In the genomic region with DNA sequence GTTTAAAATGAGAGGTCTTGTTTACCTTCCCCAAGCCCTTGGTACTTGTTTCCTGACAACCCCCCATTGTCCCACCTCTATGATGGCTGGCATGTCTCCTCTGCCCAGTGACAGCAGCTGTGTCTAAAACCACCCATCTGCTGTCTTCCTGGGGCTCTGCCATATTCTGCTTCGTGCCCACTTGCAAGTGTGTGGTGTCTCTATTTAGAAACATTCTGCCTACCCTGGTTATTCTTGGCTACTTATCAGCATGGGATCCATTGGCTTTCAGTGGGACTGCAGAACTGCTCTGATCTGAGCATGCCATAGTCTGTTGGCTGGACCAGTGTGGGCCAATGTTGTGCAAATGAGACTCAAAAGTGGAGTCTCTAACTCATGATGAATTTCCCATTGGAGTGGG, we compare ENCODE assay signal across 12 mouse cellular contexts.
A peak's percentile ranks its signal among the peaks of the same experiment; 100 is the strongest.
DNase-seq lines count a peak whose midpoint lies in the region; ATAC-seq lines count a peak whose summit lies in the region.
"Had no signal": no experiment of that assay in that cellular context is flagged by ENCODE, and none has a peak within 500 bp of the region (broad histone marks: within the 10 kb centered on the region; RNA-seq: fewer than 3 reads in every experiment).

No protein-coding gene starts in this region.

- H3K4me2 ChIP-seq in hindbrain, embryonic 16.5 days (ENCODE audit: low read length) = no peak overlapping the region
- no peak overlapping the region for H3K4me2 ChIP-seq in hindbrain, embryonic 13.5 days
- H3K4me2 ChIP-seq: liver, embryonic 11.5 days had no signal

- WGBS in hindbrain, embryonic 16.5 days = 67% methylated on average over 1 of the region's 1 CpGs
- 48% methylated on average over 1 of the region's 1 CpGs for WGBS in hindbrain, embryonic 13.5 days

- no peaks in the 10 kb centered on the region for H3K27me3 ChIP-seq in hindbrain, embryonic 16.5 days (replicated peaks; ENCODE audit: control insufficient read depth, insufficient read depth, low read length)
- no peaks in the 10 kb centered on the region for H3K27me3 ChIP-seq in hindbrain, embryonic 13.5 days

- DNase-seq in cerebellum, postnatal 14 days = peak; percentile 86 to 88
- DNase-seq in cerebellum, adult 9-11 months = no peak
- DNase-seq in layer of hippocampus, postnatal 36 days = peak; percentile 47 to 57
- DNase-seq in right cerebral cortex, postnatal 14 days = peak; percentile 55
- no peak for DNase-seq in thymus, adult 18-20 months
- DNase-seq: gastrocnemius, adult 2 months; kidney, postnatal 14 days; lung, postnatal 36 days had no signal

- H3K27ac ChIP-seq in hindbrain, embryonic 16.5 days (ENCODE audit: low read depth, low read length) = no peak overlapping the region
- H3K27ac ChIP-seq in hindbrain, embryonic 13.5 days = no peak overlapping the region
- H3K27ac ChIP-seq: gastrocnemius, adult 2 months had no signal

- H3K4me3 ChIP-seq in hindbrain, embryonic 16.5 days (ENCODE audit: low read length) = no peak overlapping the region
- no peak overlapping the region for H3K4me3 ChIP-seq in hindbrain, embryonic 13.5 days
- H3K4me3 ChIP-seq: gastrocnemius, adult 2 months had no signal

- H3K9me3 ChIP-seq in hindbrain, embryonic 16.5 days (ENCODE audit: control insufficient read depth, low read length) = no peaks in the 10 kb centered on the region
- no peaks in the 10 kb centered on the region for H3K9me3 ChIP-seq in hindbrain, embryonic 13.5 days

- no peaks in the 10 kb centered on the region for H3K36me3 ChIP-seq in hindbrain, embryonic 16.5 days (ENCODE audit: control insufficient read depth, insufficient read depth, low read length)
- H3K36me3 ChIP-seq in hindbrain, embryonic 13.5 days = no peaks in the 10 kb centered on the region

- no peak overlapping the region for H3K9ac ChIP-seq in hindbrain, embryonic 16.5 days (ENCODE audit: low read depth, low read length)
- no peak overlapping the region for H3K9ac ChIP-seq in hindbrain, embryonic 13.5 days

- no peaks in the 10 kb centered on the region for H3K4me1 ChIP-seq in hindbrain, embryonic 16.5 days (ENCODE audit: control insufficient read depth, insufficient read depth, low read depth, low read length)
- H3K4me1 ChIP-seq in hindbrain, embryonic 13.5 days (replicated peaks) = no peaks in the 10 kb centered on the region

- peak; percentile 82 for ATAC-seq in hindbrain, embryonic 16.5 days
- no peak for ATAC-seq in hindbrain, embryonic 13.5 days (ENCODE audit: low FRiP score)
- no peak for ATAC-seq in erythroid progenitor cell, adult 5-6 weeks (replicated peaks; ENCODE audit: low FRiP score, poor library complexity, severe bottlenecking)

Comparison
In these comparisons a context has a peak if more than half of its experiments do, and no peak if none do; other contexts are left out.
1. DNase-seq: peak in cerebellum, postnatal 14 days (2 of 2), layer of hippocampus, postnatal 36 days (2 of 2) and right cerebral cortex, postnatal 14 days (single experiment); none in cerebellum, adult 9-11 months (single experiment) and thymus, adult 18-20 months (0 of 2).